Mouse (Mus musculus): ENCODE results near the gene Cabin1.

DNA sequence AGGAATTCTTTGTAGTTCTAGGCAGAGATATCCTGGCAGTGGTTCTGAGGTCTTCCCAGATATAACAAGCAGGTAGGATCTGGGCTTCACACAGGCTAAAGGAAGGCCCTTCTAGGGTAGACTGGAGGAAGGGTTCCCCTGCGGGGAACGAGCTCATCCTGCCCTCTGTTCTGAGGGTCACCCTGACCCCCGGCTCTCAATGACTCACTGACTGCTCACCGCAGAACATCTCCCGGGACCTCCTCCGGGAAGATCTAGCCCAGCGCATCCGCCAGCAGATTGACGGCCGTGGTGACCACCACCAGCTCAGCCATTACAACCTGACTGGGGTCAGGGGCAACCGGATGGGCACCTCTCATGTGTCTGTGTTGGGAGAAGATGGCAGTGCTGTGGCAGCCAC lies 155.2 kb downstream of the Cabin1 start:
- TF ChIP-seq ZKSCAN1 (IDR thresholded peaks at IDR 0.05; ENCODE audit: low read depth, low read length), result no peak
- no peak for TF ChIP-seq RCOR1 (IDR thresholded peaks at IDR 0.05; ENCODE audit: low read depth, low read length)
- no peak for TF ChIP-seq USF1 (IDR thresholded peaks at IDR 0.05; ENCODE audit: low read depth, low read length)
- no peak for TF ChIP-seq HCFC1 (IDR thresholded peaks at IDR 0.05; ENCODE audit: low read depth, low read length)
- no peak for TF ChIP-seq SMC3 (IDR thresholded peaks at IDR 0.05; ENCODE audit: low read depth, low read length)
